ENCODE assay signal across 12 mouse cellular contexts in genomic region chr15:84972860-84973543, GRCm38 (mm10). TPM values are rescaled to one million over a fixed set of nuclear protein-coding genes. Genes with fewer than 3 reads are reported as not detected.
DNase-seq lines count a peak whose midpoint lies in the region; ATAC-seq lines count a peak whose summit lies in the region.
"Had no signal": no experiment of that assay in that cellular context is flagged by ENCODE, and none has a peak within 500 bp of the region (broad histone marks: within the 10 kb centered on the region; RNA-seq: fewer than 3 reads in every experiment).

No protein-coding gene starts in this region.

- WGBS in forebrain, embryonic 11.5 days = 48% methylated on average over 8 of the region's 8 CpGs
- WGBS in neural tube, embryonic 13.5 days = 40% methylated on average over 8 of the region's 8 CpGs

- no peak for ATAC-seq in forebrain, embryonic 11.5 days (replicated peaks; ENCODE audit: low FRiP score)
- 0 out of 2 replicates have a peak, but pooled peaks have one; percentile 37 for ATAC-seq in neural tube, embryonic 13.5 days (ENCODE audit: low read depth)
- no peak for ATAC-seq in erythroblast, adult 5-6 weeks (replicated peaks; ENCODE audit: low FRiP score, poor library complexity, severe bottlenecking)

- H3K4me3 ChIP-seq in forebrain, embryonic 11.5 days (ENCODE audit: low read depth, low read length) = no peak overlapping the region
- no peak overlapping the region for H3K4me3 ChIP-seq in neural tube, embryonic 13.5 days
- H3K4me3 ChIP-seq: limb, embryonic 13.5 days had no signal

- 0 out of 2 replicates have a peak overlapping the region, but pooled peaks have one; percentile 12 for H3K9ac ChIP-seq in forebrain, embryonic 11.5 days (ENCODE audit: low read length)
- peak overlapping the region; percentile 12; the same call in 1 of the 2 replicates for H3K9ac ChIP-seq in neural tube, embryonic 13.5 days
- H3K9ac ChIP-seq: limb, embryonic 13.5 days had no signal

- H3K27ac ChIP-seq in forebrain, embryonic 11.5 days (ENCODE audit: low read depth, low read length) = no peak overlapping the region
- no peak overlapping the region for H3K27ac ChIP-seq in neural tube, embryonic 13.5 days (replicated peaks)
- H3K27ac ChIP-seq: limb, embryonic 13.5 days had no signal

- H3K4me2 ChIP-seq in forebrain, embryonic 11.5 days (ENCODE audit: low read depth, low read length, severe bottlenecking) = no peak overlapping the region
- no peak overlapping the region for H3K4me2 ChIP-seq in neural tube, embryonic 13.5 days
- H3K4me2 ChIP-seq: limb, embryonic 13.5 days had no signal

- no peaks in the 10 kb centered on the region for H3K9me3 ChIP-seq in forebrain, embryonic 11.5 days (ENCODE audit: control insufficient read depth, low read length)
- no peaks in the 10 kb centered on the region for H3K9me3 ChIP-seq in neural tube, embryonic 13.5 days
- H3K9me3 ChIP-seq: limb, embryonic 13.5 days had no signal

- no peaks in the 10 kb centered on the region for H3K27me3 ChIP-seq in forebrain, embryonic 11.5 days (ENCODE audit: control insufficient read depth, insufficient read depth, low read length)
- no peaks in the 10 kb centered on the region for H3K27me3 ChIP-seq in neural tube, embryonic 13.5 days
- H3K27me3 ChIP-seq: limb, embryonic 13.5 days had no signal

- peak; percentile 14 for DNase-seq in lung, postnatal 14 days
- DNase-seq in lung, postnatal 10 days = no peak
- no peak for DNase-seq in forebrain, embryonic 11.5 days (ENCODE audit: low spot score)
- peak; percentile 86 to 92 for DNase-seq in kidney, postnatal 25 days
- no peak for DNase-seq in lung, postnatal 36 days
- DNase-seq in lung, postnatal 25 days (ENCODE audit: low spot score) = no peak
- DNase-seq: adrenal gland, postnatal 25 days; thymus, postnatal 14 days had no signal

- peaks cover 11% of the 10 kb centered on the region; the same call in 1 of the 2 replicates for H3K4me1 ChIP-seq in forebrain, embryonic 11.5 days (replicated peaks; ENCODE audit: control insufficient read depth, insufficient read depth, low read length)
- H3K4me1 ChIP-seq in neural tube, embryonic 13.5 days (replicated peaks) = peaks cover 46% of the 10 kb centered on the region
- H3K4me1 ChIP-seq: limb, embryonic 13.5 days had no signal

- H3K36me3 ChIP-seq in forebrain, embryonic 11.5 days (ENCODE audit: control insufficient read depth, insufficient read depth, low read length) = no peaks in the 10 kb centered on the region
- peaks cover 12% of the 10 kb centered on the region; the same call in 1 of the 2 replicates for H3K36me3 ChIP-seq in neural tube, embryonic 13.5 days

RNA-seq across cellular contexts. Expression of gene 5031439G07Rik, which starts 15.3 kb away (rescaled TPM):
- 16.2 and 28.6 TPM in 2 replicates for polyA plus RNA-seq in forebrain, embryonic 11.5 days (2014; fragmentation: Nextera tagmentation; extraction: Ambion mirVana)
- polyA plus RNA-seq in neural tube, embryonic 13.5 days (2015; fragmentation: Nextera tagmentation; extraction: Ambion mirVana) = 17.4 and 18.8 TPM in 2 replicates
- total RNA-seq in erythroblast, adult 5-6 weeks (2015; ENCODE audit: low replicate concordance) = 5.6 and 6.0 TPM in 2 replicates
- total RNA-seq in erythroblast, adult 5-6 weeks (2017; ENCODE audit: low replicate concordance) = 5.4 and 5.7 TPM in 2 replicates

RNA-seq across cellular contexts. Expression of gene Upk3a, which starts 43.9 kb away (rescaled TPM):
- not detected in 2 replicates for polyA plus RNA-seq in forebrain, embryonic 11.5 days (2014; fragmentation: Nextera tagmentation; extraction: Ambion mirVana)
- polyA plus RNA-seq in neural tube, embryonic 13.5 days (2015; fragmentation: Nextera tagmentation; extraction: Ambion mirVana) = 0.59 and 0.65 TPM in 2 replicates
- not detected in 2 replicates for total RNA-seq in erythroblast, adult 5-6 weeks (2015; ENCODE audit: low replicate concordance)
- total RNA-seq in erythroblast, adult 5-6 weeks (2017; ENCODE audit: low replicate concordance) = not detected in 2 replicates
- total RNA-seq: adrenal gland, postnatal 25 days; G1E had no signal
- polyA plus RNA-seq: G1E; limb, embryonic 13.5 days had no signal

RNA-seq across cellular contexts. Expression of gene Nup50, which starts 49.8 kb away (rescaled TPM):
- polyA plus RNA-seq in forebrain, embryonic 11.5 days (2014; fragmentation: Nextera tagmentation; extraction: Ambion mirVana) = 75.8 and 79.7 TPM in 2 replicates
- 27.4 and 30.7 TPM in 2 replicates for polyA plus RNA-seq in neural tube, embryonic 13.5 days (2015; fragmentation: Nextera tagmentation; extraction: Ambion mirVana)
- total RNA-seq in erythroblast, adult 5-6 weeks (2015; ENCODE audit: low replicate concordance) = 16.1 and 23.0 TPM in 2 replicates
- 35.7 and 38.2 TPM in 2 replicates for total RNA-seq in erythroblast, adult 5-6 weeks (2017; ENCODE audit: low replicate concordance)

RNA-seq across cellular contexts. Expression of gene Gm29666, which starts 53.2 kb away (rescaled TPM):
- polyA plus RNA-seq in forebrain, embryonic 11.5 days (2014; fragmentation: Nextera tagmentation; extraction: Ambion mirVana) = 0.79 and 1.5 TPM in 2 replicates
- 0.87 and 0.88 TPM in 2 replicates for polyA plus RNA-seq in neural tube, embryonic 13.5 days (2015; fragmentation: Nextera tagmentation; extraction: Ambion mirVana)
- 0.58 TPM in 1 of 2 replicates, not detected in the other for total RNA-seq in erythroblast, adult 5-6 weeks (2015; ENCODE audit: low replicate concordance)
- under 0.01 and 0.42 TPM in 2 replicates for total RNA-seq in erythroblast, adult 5-6 weeks (2017; ENCODE audit: low replicate concordance)

RNA-seq across cellular contexts. Expression of gene Fam118a, which starts 55.7 kb away (rescaled TPM):
- 25.3 and 27.4 TPM in 2 replicates for polyA plus RNA-seq in forebrain, embryonic 11.5 days (2014; fragmentation: Nextera tagmentation; extraction: Ambion mirVana)
- polyA plus RNA-seq in neural tube, embryonic 13.5 days (2015; fragmentation: Nextera tagmentation; extraction: Ambion mirVana) = 25.6 and 28.2 TPM in 2 replicates
- 0.84 TPM in 1 of 2 replicates, not detected in the other for total RNA-seq in erythroblast, adult 5-6 weeks (2015; ENCODE audit: low replicate concordance)
- total RNA-seq in erythroblast, adult 5-6 weeks (2017; ENCODE audit: low replicate concordance) = 1.3 and 5.0 TPM in 2 replicates

Comparison
In these comparisons a context has a peak if more than half of its experiments do, and no peak if none do; other contexts are left out.
1. DNase-seq: peak in lung, postnatal 14 days (single experiment) and kidney, postnatal 25 days (2 of 2); none in lung, postnatal 10 days (single experiment), forebrain, embryonic 11.5 days (single experiment), lung, postnatal 36 days (single experiment) and lung, postnatal 25 days (single experiment).